Mouse (Mus musculus): Measurements from ENCODE around the gene Tec. TPM values are rescaled to one million over a fixed set of nuclear protein-coding genes. Genes with fewer than 3 reads are reported as not detected.
A peak's percentile ranks its signal among the peaks of the same experiment; 100 is the strongest.

The Tec gene
- polyA plus RNA-seq, 1 experiment from 2014 or later: 4.3 TPM

DNA sequence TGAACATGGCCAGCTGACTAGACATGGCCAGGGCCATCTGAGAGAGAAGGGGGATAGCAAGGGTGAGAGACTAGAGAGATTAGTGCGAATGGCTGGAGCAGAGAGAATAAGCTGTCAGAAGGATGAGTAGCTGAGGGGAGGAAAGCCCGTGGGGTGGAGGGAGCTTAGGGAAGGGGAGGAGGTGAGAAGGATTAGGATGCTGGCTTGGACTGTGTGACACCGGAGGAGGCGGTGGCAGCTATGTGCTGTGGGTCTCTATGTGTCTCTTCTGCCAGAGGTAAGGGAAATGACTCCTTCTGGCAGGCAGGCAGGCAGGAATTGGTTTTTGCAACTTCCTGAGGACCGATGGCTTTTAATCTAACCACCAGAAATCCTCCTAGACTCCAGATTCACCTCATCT is 11.5 kb upstream of the Tec start:
- no peak overlapping the region for H3K4me3 ChIP-seq (ENCODE audit: low read depth, low read length)
- no peaks in the 10 kb centered on the region for H3K27me3 ChIP-seq (replicated peaks; ENCODE audit: control insufficient read depth, insufficient read depth, low read length)
- H3K9ac ChIP-seq (ENCODE audit: low read length): no peak overlapping the region
- no peak overlapping the region for H3K27ac ChIP-seq (ENCODE audit: low read depth, low read length)
- no peak for ATAC-seq
- WGBS: 21% methylated on average over 5 of the region's 5 CpGs
- H3K9me3 ChIP-seq (replicated peaks; ENCODE audit: control insufficient read depth, low read length): no peaks in the 10 kb centered on the region
- DNase-seq (ENCODE audit: low spot score): no peak
- no peaks in the 10 kb centered on the region for H3K36me3 ChIP-seq (ENCODE audit: control insufficient read depth, insufficient read depth, low read length)
- H3K4me2 ChIP-seq (ENCODE audit: low read length): no peak overlapping the region
- no peaks in the 10 kb centered on the region for H3K4me1 ChIP-seq (ENCODE audit: control insufficient read depth, insufficient read depth, low read length)

DNA sequence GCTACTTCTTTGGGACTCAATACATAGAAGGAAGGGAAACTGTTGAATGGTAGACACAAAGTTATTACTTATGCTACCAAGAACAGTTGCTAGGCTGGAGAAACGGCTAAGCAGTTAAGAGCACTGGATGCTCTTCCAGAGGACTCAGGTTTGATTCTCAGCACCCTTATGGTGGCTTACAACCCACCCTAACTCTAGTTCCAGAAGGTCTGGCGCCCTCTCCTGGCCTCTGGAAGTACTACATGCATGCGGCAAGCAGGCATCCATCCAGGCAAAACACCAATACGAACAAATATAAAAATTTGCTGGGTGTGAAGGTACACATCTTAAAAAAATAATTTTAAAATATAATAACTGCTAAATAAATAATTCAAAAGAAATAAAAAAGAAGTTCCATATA is 2.8 kb upstream of the Tec start:
- Histone ChIP-seq H3K4me2 (ENCODE audit: low read length) (no peak overlapping the region), H3K4me1 (ENCODE audit: control insufficient read depth, insufficient read depth, low read length) (peaks cover 7% of the 10 kb centered on the region; the same call in 1 of the 2 replicates), H3K4me3 (ENCODE audit: low read depth, low read length) (no peak overlapping the region), H3K27ac (ENCODE audit: low read depth, low read length) (no peak overlapping the region), H3K27me3 (replicated peaks; ENCODE audit: control insufficient read depth, insufficient read depth, low read length) (peaks cover 18% of the 10 kb centered on the region), H3K9me3 (replicated peaks; ENCODE audit: control insufficient read depth, low read length) (no peaks in the 10 kb centered on the region), H3K36me3 (ENCODE audit: control insufficient read depth, insufficient read depth, low read length) (no peaks in the 10 kb centered on the region), H3K9ac (ENCODE audit: low read length) (no peak overlapping the region)
- ATAC-seq: no peak
- no peak for DNase-seq (ENCODE audit: low spot score)
- WGBS: 82% methylated on average over 4 of the region's 4 CpGs

- H3K9ac ChIP-seq (ENCODE audit: low read length): no peak overlapping the region
- ATAC-seq: no peak
- 81% methylated on average over 14 of the region's 14 CpGs for WGBS
- H3K4me3 ChIP-seq (ENCODE audit: low read depth, low read length): no peak overlapping the region
- no peak overlapping the region for H3K4me2 ChIP-seq (ENCODE audit: low read length)
- H3K36me3 ChIP-seq (ENCODE audit: control insufficient read depth, insufficient read depth, low read length): no peaks in the 10 kb centered on the region
- H3K4me1 ChIP-seq (ENCODE audit: control insufficient read depth, insufficient read depth, low read length): peaks cover 7% of the 10 kb centered on the region; the same call in 1 of the 2 replicates
- H3K9me3 ChIP-seq (replicated peaks; ENCODE audit: control insufficient read depth, low read length): no peaks in the 10 kb centered on the region
- no peak overlapping the region for H3K27ac ChIP-seq (ENCODE audit: low read depth, low read length)
- no peak for DNase-seq (ENCODE audit: low spot score)
- peaks cover 18% of the 10 kb centered on the region for H3K27me3 ChIP-seq (replicated peaks; ENCODE audit: control insufficient read depth, insufficient read depth, low read length)
Measured at GRCm38 (mm10) chr5:72869779-72870608, 1.7 kb upstream of the Tec start.

GRCm38 (mm10) chr5:72867036-72867672 is 1.1 kb downstream of the Tec start:
- DNase-seq (ENCODE audit: low spot score) (no peak), ATAC-seq (no peak)
- Histone ChIP-seq H3K4me1 (ENCODE audit: control insufficient read depth, insufficient read depth, low read length) (peaks cover 7% of the 10 kb centered on the region; the same call in 1 of the 2 replicates), H3K27ac (ENCODE audit: low read depth, low read length) (no peak overlapping the region), H3K9ac (ENCODE audit: low read length) (no peak overlapping the region), H3K4me2 (ENCODE audit: low read length) (peak overlapping the region; percentile 79), H3K27me3 (replicated peaks; ENCODE audit: control insufficient read depth, insufficient read depth, low read length) (peaks cover 18% of the 10 kb centered on the region), H3K36me3 (ENCODE audit: control insufficient read depth, insufficient read depth, low read length) (no peaks in the 10 kb centered on the region), H3K9me3 (replicated peaks; ENCODE audit: control insufficient read depth, low read length) (no peaks in the 10 kb centered on the region), H3K4me3 (ENCODE audit: low read depth, low read length) (no peak overlapping the region; the same call in 1 of the 2 replicates)
- 29% methylated on average over 16 of the region's 16 CpGs for WGBS

DNA sequence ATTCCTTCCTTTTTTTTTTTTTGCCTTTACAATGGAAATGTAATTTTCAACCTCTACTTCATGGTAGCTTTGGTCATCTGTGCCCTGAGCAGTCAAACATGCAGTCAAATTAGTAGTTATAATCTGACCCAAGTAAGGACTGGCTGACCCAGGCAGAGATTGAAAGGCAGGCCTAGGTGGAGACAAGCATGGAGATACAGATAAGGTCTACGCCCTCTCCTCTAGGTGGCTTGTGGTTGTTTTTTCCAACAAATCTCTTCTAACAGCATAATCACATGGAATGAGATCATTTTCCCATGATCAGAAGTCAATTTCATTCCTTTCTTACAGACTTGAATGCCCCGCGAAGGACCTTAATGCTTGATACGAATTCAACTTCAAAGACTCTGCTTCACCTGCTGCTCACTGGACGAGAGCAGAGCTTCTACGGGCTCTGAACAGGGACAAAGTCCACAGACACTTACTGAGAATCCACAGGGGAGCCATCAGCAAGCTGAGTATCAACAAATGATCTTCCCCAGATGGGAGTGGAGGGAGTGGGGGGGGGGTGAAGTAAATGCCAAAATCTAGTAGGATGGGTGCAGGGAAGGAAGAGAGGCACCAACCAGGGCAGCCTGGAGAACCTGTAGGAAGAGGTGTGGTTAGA is 1.9 kb downstream of the Tec start:
- peaks cover 18% of the 10 kb centered on the region for H3K27me3 ChIP-seq (replicated peaks; ENCODE audit: control insufficient read depth, insufficient read depth, low read length)
- DNase-seq (ENCODE audit: low spot score): no peak
- no peak overlapping the region for H3K27ac ChIP-seq (ENCODE audit: low read depth, low read length)
- no peak overlapping the region for H3K4me3 ChIP-seq (ENCODE audit: low read depth, low read length)
- 68% methylated on average over 6 of the region's 6 CpGs for WGBS
- peaks cover 7% of the 10 kb centered on the region; the same call in 1 of the 2 replicates for H3K4me1 ChIP-seq (ENCODE audit: control insufficient read depth, insufficient read depth, low read length)
- ATAC-seq: no peak
- no peaks in the 10 kb centered on the region for H3K9me3 ChIP-seq (replicated peaks; ENCODE audit: control insufficient read depth, low read length)
- no peak overlapping the region for H3K9ac ChIP-seq (ENCODE audit: low read length)
- no peak overlapping the region for H3K4me2 ChIP-seq (ENCODE audit: low read length)
- no peaks in the 10 kb centered on the region for H3K36me3 ChIP-seq (ENCODE audit: control insufficient read depth, insufficient read depth, low read length)

GRCm38 (mm10) chr5:72864654-72865178 is 3.6 kb downstream of the Tec start:
- H3K27me3 ChIP-seq (replicated peaks; ENCODE audit: control insufficient read depth, insufficient read depth, low read length): peaks cover 18% of the 10 kb centered on the region
- no peak overlapping the region for H3K9ac ChIP-seq (ENCODE audit: low read length)
- 84% methylated on average over 3 of the region's 3 CpGs for WGBS
- no peak overlapping the region for H3K4me3 ChIP-seq (ENCODE audit: low read depth, low read length)
- DNase-seq (ENCODE audit: low spot score): no peak
- H3K4me2 ChIP-seq (ENCODE audit: low read length): no peak overlapping the region
- no peaks in the 10 kb centered on the region for H3K36me3 ChIP-seq (ENCODE audit: control insufficient read depth, insufficient read depth, low read length)
- H3K9me3 ChIP-seq (replicated peaks; ENCODE audit: control insufficient read depth, low read length): no peaks in the 10 kb centered on the region
- no peak for ATAC-seq
- peaks cover 7% of the 10 kb centered on the region; the same call in 1 of the 2 replicates for H3K4me1 ChIP-seq (ENCODE audit: control insufficient read depth, insufficient read depth, low read length)
- no peak overlapping the region for H3K27ac ChIP-seq (ENCODE audit: low read depth, low read length)

GRCm38 (mm10) chr5:72863166-72863565 is 5.1 kb downstream of the Tec start:
- no peak overlapping the region for H3K4me2 ChIP-seq (ENCODE audit: low read length)
- no peak for ATAC-seq
- H3K27me3 ChIP-seq (replicated peaks; ENCODE audit: control insufficient read depth, insufficient read depth, low read length): peaks cover 15% of the 10 kb centered on the region
- peaks cover 6% of the 10 kb centered on the region; the same call in 1 of the 2 replicates for H3K4me1 ChIP-seq (ENCODE audit: control insufficient read depth, insufficient read depth, low read length)
- no peaks in the 10 kb centered on the region for H3K36me3 ChIP-seq (ENCODE audit: control insufficient read depth, insufficient read depth, low read length)
- no peak overlapping the region for H3K4me3 ChIP-seq (ENCODE audit: low read depth, low read length)
- H3K9me3 ChIP-seq (replicated peaks; ENCODE audit: control insufficient read depth, low read length): no peaks in the 10 kb centered on the region
- H3K27ac ChIP-seq (ENCODE audit: low read depth, low read length): no peak overlapping the region
- H3K9ac ChIP-seq (ENCODE audit: low read length): no peak overlapping the region
- no peak for DNase-seq (ENCODE audit: low spot score)
- 90% methylated on average over 9 of the region's 9 CpGs for WGBS

DNA sequence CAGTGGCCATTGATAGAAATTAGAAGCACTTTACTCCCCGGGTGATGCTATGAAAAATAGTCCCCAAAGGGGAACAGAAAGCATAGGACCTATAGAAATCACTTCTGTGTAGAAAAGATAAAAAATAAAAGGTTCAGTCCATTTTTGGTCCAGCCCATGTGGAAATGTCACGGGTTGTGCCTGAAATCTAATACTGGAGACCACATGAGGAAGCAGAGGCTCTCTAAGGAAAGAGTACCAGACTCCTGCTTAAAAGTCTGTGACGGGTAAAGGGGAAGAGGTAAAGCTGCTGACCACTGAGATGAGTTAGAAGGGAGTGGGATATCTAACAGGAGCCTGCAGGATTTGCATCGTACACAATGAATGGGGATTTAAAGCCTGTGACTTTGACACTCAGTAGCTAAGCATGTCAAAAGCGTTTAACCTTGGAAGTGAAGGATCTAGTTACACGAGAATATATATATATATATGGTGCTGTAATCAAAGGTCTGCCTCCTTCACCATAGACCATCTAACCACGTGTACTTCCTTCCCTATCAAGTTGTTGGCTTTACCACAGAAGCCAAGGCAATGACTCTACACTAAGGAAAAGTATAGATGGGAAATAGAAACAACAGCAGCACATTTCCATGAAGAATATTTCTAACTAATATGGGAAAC is 6.4 kb downstream of the Tec start:
- no peak overlapping the region for H3K4me3 ChIP-seq (ENCODE audit: low read depth, low read length)
- no peak overlapping the region for H3K4me2 ChIP-seq (ENCODE audit: low read length)
- DNase-seq (ENCODE audit: low spot score) (no peak), ATAC-seq (no peak)
- no peaks in the 10 kb centered on the region for H3K9me3 ChIP-seq (replicated peaks; ENCODE audit: control insufficient read depth, low read length)
- H3K27me3 ChIP-seq (replicated peaks; ENCODE audit: control insufficient read depth, insufficient read depth, low read length): peaks cover 7% of the 10 kb centered on the region
- no peaks in the 10 kb centered on the region for H3K4me1 ChIP-seq (ENCODE audit: control insufficient read depth, insufficient read depth, low read length)
- no peaks in the 10 kb centered on the region for H3K36me3 ChIP-seq (ENCODE audit: control insufficient read depth, insufficient read depth, low read length)
- H3K9ac ChIP-seq (ENCODE audit: low read length): no peak overlapping the region
- no peak overlapping the region for H3K27ac ChIP-seq (ENCODE audit: low read depth, low read length)
- WGBS: 80% methylated on average over 7 of the region's 7 CpGs

Data from forebrain, embryonic 14.5 days (tissue).